Comparison of ENCODE assay signal across 24 mouse cellular contexts in the genomic region with DNA sequence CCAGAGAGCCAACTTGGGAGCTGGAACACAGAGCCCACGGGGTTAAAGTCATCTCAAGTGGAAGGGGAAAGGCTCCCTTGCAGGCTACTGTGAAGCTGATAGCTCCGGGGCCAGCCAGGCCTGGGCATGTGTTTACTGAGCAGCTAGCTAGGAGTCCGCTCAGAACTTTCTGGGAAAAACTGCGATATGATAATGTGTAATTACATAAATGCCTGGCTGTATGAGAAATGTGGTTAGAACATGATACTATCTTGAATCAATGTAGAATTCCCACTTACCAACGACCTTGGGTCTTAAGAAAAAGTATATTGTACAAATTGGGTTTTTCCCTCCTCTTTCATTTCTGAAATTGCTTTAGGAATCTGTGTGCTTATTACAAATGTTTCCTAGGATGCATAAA. TPM values are rescaled to one million over a fixed set of nuclear protein-coding genes. Genes with fewer than 3 reads are reported as not detected.
DNase-seq lines count a peak whose midpoint lies in the region; ATAC-seq and TF ChIP-seq lines count a peak whose summit lies in the region.
"Had no signal": no experiment of that assay in that cellular context is flagged by ENCODE, and none has a peak within 500 bp of the region (broad histone marks: within the 10 kb centered on the region; RNA-seq: fewer than 3 reads in every experiment).

No protein-coding gene starts in this region.

- H3K4me1 ChIP-seq in heart, embryonic 13.5 days, result peaks cover 50% of the 10 kb centered on the region
- H3K4me1 ChIP-seq in liver, adult 2 months (ENCODE audit: control insufficient read depth, insufficient read depth, low read length), result peaks cover 29% of the 10 kb centered on the region
- H3K4me1 ChIP-seq in liver, embryonic 12.5 days, result 0 out of 2 replicates have a peak, but pooled peaks cover 3% of the 10 kb centered on the region
- H3K4me1 ChIP-seq in embryonic fibroblast, embryonic 13.5 days (ENCODE audit: control insufficient read depth, insufficient read depth, low read length), result peaks cover 7% of the 10 kb centered on the region
- no peaks in the 10 kb centered on the region for H3K4me1 ChIP-seq in hindbrain, embryonic 11.5 days (replicated peaks; ENCODE audit: control insufficient read depth, insufficient read depth, low read length)

- TF ChIP-seq CTCF in liver, adult 2 months (IDR thresholded peaks at IDR 0.05; ENCODE audit: low read depth, low read length), result no peak
- TF ChIP-seq CTCF in embryonic fibroblast, embryonic 13.5 days (IDR thresholded peaks at IDR 0.05; ENCODE audit: borderline replicate concordance, insufficient read depth, low read length), result no peak

- ATAC-seq in frontal cortex, adult (ENCODE audit: low TSS enrichment), result peak; percentile 73
- ATAC-seq in heart, embryonic 13.5 days (ENCODE audit: extremely low read depth, insufficient number of reproducible peaks, low FRiP score, low TSS enrichment), result no peak
- no peak for ATAC-seq in liver, embryonic 12.5 days
- no peak for ATAC-seq in hindbrain, embryonic 11.5 days (ENCODE audit: low FRiP score)
- ATAC-seq: activated CD4-positive, CD25-positive, alpha-beta regulatory T cell, adult 4 months; forebrain, embryonic 14.5 days; hindbrain, postnatal 0 days; Patski had no signal

- no peak overlapping the region for H3K4me2 ChIP-seq in heart, embryonic 13.5 days
- no peak overlapping the region for H3K4me2 ChIP-seq in liver, embryonic 12.5 days
- H3K4me2 ChIP-seq in hindbrain, embryonic 11.5 days (replicated peaks; ENCODE audit: low read depth, low read length), result no peak overlapping the region
- H3K4me2 ChIP-seq: embryonic facial prominence, embryonic 13.5 days; hindbrain, embryonic 13.5 days had no signal

- H3K9ac ChIP-seq in heart, embryonic 13.5 days, result no peak overlapping the region
- no peak overlapping the region for H3K9ac ChIP-seq in liver, adult 2 months (ENCODE audit: low read depth, low read length)
- H3K9ac ChIP-seq in liver, embryonic 12.5 days, result no peak overlapping the region
- no peak overlapping the region for H3K9ac ChIP-seq in hindbrain, embryonic 11.5 days (ENCODE audit: low read depth, low read length)
- H3K9ac ChIP-seq: embryonic facial prominence, embryonic 13.5 days; hindbrain, embryonic 13.5 days had no signal

- H3K27ac ChIP-seq in heart, embryonic 13.5 days (replicated peaks), result peak overlapping the region; percentile 44; the same call in 1 of the 2 replicates
- peak overlapping the region; percentile 5; the same call in 1 of the 2 replicates for H3K27ac ChIP-seq in liver, adult 2 months (replicated peaks; ENCODE audit: insufficient read depth, low read depth, low read length)
- H3K27ac ChIP-seq in liver, embryonic 12.5 days, result no peak overlapping the region
- peak overlapping the region; percentile 55 for H3K27ac ChIP-seq in embryonic fibroblast, embryonic 13.5 days (ENCODE audit: insufficient read depth, low read length)
- H3K27ac ChIP-seq in hindbrain, embryonic 11.5 days (ENCODE audit: low read depth, low read length), result no peak overlapping the region
- H3K27ac ChIP-seq: embryonic facial prominence, embryonic 13.5 days; forebrain, embryonic 10.5 days; hindbrain, embryonic 13.5 days; hindbrain, postnatal 0 days had no signal

- peaks cover 22% of the 10 kb centered on the region; the same call in 1 of the 2 replicates for H3K79me2 ChIP-seq in liver, adult 2 months (ENCODE audit: control insufficient read depth, insufficient read depth, low read length)

- intact Hi-C loops in heart, postnatal 10 days (cut with DNase I), result no loop called here

- no peak overlapping the region for H3K4me3 ChIP-seq in heart, embryonic 13.5 days
- no peak overlapping the region for H3K4me3 ChIP-seq in liver, adult 2 months (ENCODE audit: insufficient read depth, low read depth, low read length)
- no peak overlapping the region for H3K4me3 ChIP-seq in liver, embryonic 12.5 days
- no peak overlapping the region for H3K4me3 ChIP-seq in embryonic fibroblast, embryonic 13.5 days (ENCODE audit: insufficient read depth, low read length)
- no peak overlapping the region for H3K4me3 ChIP-seq in hindbrain, embryonic 11.5 days (ENCODE audit: low read depth, low read length)
- H3K4me3 ChIP-seq: embryonic facial prominence, embryonic 13.5 days; erythroblast, embryonic 14.5 days; forebrain, embryonic 10.5 days; hindbrain, embryonic 13.5 days had no signal

- TF ChIP-seq POLR2A in liver, adult 2 months (IDR thresholded peaks at IDR 0.05; ENCODE audit: extremely low read depth, insufficient read depth, low read length), result no peak
- no peak for TF ChIP-seq POLR2A in embryonic fibroblast, embryonic 13.5 days (IDR thresholded peaks at IDR 0.05; ENCODE audit: low read depth, low read length)

- 35% methylated on average over 5 of the region's 5 CpGs for WGBS in heart, embryonic 13.5 days
- WGBS in liver, adult 2 months, result 25% methylated on average over 5 of the region's 5 CpGs
- WGBS in liver, embryonic 12.5 days (ENCODE audit: insufficient replicate concordance), result 45% methylated on average over 5 of the region's 5 CpGs
- whole genome bisulfite sequencing in hindbrain, embryonic 11.5 days, result 63% methylated on average over 5 of the region's 5 CpGs

- H3K27me3 ChIP-seq in heart, embryonic 13.5 days (replicated peaks), result no peaks in the 10 kb centered on the region
- H3K27me3 ChIP-seq in liver, adult 2 months (ENCODE audit: control insufficient read depth, insufficient read depth, low read length), result no peaks in the 10 kb centered on the region
- no peaks in the 10 kb centered on the region for H3K27me3 ChIP-seq in liver, embryonic 12.5 days (replicated peaks)
- no peaks in the 10 kb centered on the region for H3K27me3 ChIP-seq in hindbrain, embryonic 11.5 days (ENCODE audit: control insufficient read depth, insufficient read depth, low read length)
- H3K27me3 ChIP-seq: embryonic facial prominence, embryonic 13.5 days; hindbrain, embryonic 13.5 days; Patski had no signal

- peaks cover 6% of the 10 kb centered on the region; the same call in 1 of the 2 replicates for H3K36me3 ChIP-seq in heart, embryonic 13.5 days
- no peaks in the 10 kb centered on the region for H3K36me3 ChIP-seq in liver, adult 2 months (ENCODE audit: control insufficient read depth, insufficient read depth, low read length)
- H3K36me3 ChIP-seq in liver, embryonic 12.5 days, result no peaks in the 10 kb centered on the region
- no peaks in the 10 kb centered on the region for H3K36me3 ChIP-seq in hindbrain, embryonic 11.5 days (ENCODE audit: control insufficient read depth, insufficient read depth, low read length)
- H3K36me3 ChIP-seq: embryonic facial prominence, embryonic 13.5 days; forebrain, embryonic 10.5 days; hindbrain, embryonic 13.5 days had no signal

- DNase-seq in frontal cortex, adult 2 months (ENCODE audit: extremely low spot score in 1 of 2, low spot score in 1 of 2), result no peak
- no peak for DNase-seq in heart, postnatal 10 days
- DNase-seq in liver, adult 2 months (ENCODE audit: extremely low read depth, low read depth, low spot score), result no peak
- DNase-seq in hindbrain, embryonic 11.5 days (ENCODE audit: low spot score), result no peak
- DNase-seq: adrenal gland, postnatal 14 days; cerebellum, adult 11-12 months; cerebellum, adult 9-10 months; cerebellum, postnatal 25 days; gastrocnemius, postnatal 25 days; heart, postnatal 4 days; kidney, adult 11 months had no signal

- H3K9me3 ChIP-seq in heart, embryonic 13.5 days, result no peaks in the 10 kb centered on the region
- H3K9me3 ChIP-seq in liver, embryonic 12.5 days (replicated peaks), result no peaks in the 10 kb centered on the region
- no peaks in the 10 kb centered on the region for H3K9me3 ChIP-seq in hindbrain, embryonic 11.5 days (ENCODE audit: control insufficient read depth, low read length)
- H3K9me3 ChIP-seq: embryonic facial prominence, embryonic 13.5 days; forebrain, embryonic 10.5 days; hindbrain, embryonic 13.5 days had no signal

RNA-seq across cellular contexts. Expression of gene Grb14, which starts 53.0 kb away (rescaled TPM):
- polyA plus RNA-seq in frontal cortex, adult 2 months (2012; rRNA removed), result 26.5 and 33.3 TPM in 2 replicates
- 65.6 and 70.2 TPM in 2 replicates for polyA plus RNA-seq in heart, embryonic 13.5 days (2015; fragmentation: Nextera tagmentation; extraction: Ambion mirVana)
- 100 to 1,000 TPM; 118 to 144 TPM for total RNA-seq in heart, postnatal 10 days (2021)
- 43.8 and 47.6 TPM in 2 replicates for total RNA-seq in liver, adult 2 months (2014; rRNA removed)
- polyA plus RNA-seq in liver, adult 2 months (2012; rRNA removed), result 16.1 and 17.6 TPM in 2 replicates
- polyA plus RNA-seq in liver, embryonic 12.5 days (2016; fragmentation: Nextera tagmentation; extraction: Ambion mirVana), result 6.0 and 7.1 TPM in 2 replicates
- 49.7 and 123 TPM in 2 replicates for polyA plus RNA-seq in embryonic fibroblast, embryonic 13.5 days (2011; ENCODE audit: insufficient read length, low read depth, missing spikeins)
- 8.7 and 9.0 TPM in 2 replicates for polyA plus RNA-seq in hindbrain, embryonic 11.5 days (2014; fragmentation: Nextera tagmentation; extraction: Ambion mirVana)
- total RNA-seq: MEL had no signal
- polyA plus RNA-seq: activated CD4-positive, CD25-positive, alpha-beta regulatory T cell, adult 4 months had no signal

Comparison
In these comparisons a context has a peak if more than half of its experiments do, and no peak if none do; other contexts are left out.
1. H3K27ac ChIP-seq: peak in heart, embryonic 13.5 days (single experiment), liver, adult 2 months (single experiment) and embryonic fibroblast, embryonic 13.5 days (single experiment); none in liver, embryonic 12.5 days (single experiment) and hindbrain, embryonic 11.5 days (single experiment).